Mouse (Mus musculus) ovary, postnatal 36 days (tissue): ENCODE measurements around the gene Phf19.

ENCODE experiments used
- DNase-seq: peaks from one replicate; pipeline ENCODE4 v3.0.0; 2022; ENCODE audit warnings: low spot score, mixed read lengths

Phf19 gene

DNA sequence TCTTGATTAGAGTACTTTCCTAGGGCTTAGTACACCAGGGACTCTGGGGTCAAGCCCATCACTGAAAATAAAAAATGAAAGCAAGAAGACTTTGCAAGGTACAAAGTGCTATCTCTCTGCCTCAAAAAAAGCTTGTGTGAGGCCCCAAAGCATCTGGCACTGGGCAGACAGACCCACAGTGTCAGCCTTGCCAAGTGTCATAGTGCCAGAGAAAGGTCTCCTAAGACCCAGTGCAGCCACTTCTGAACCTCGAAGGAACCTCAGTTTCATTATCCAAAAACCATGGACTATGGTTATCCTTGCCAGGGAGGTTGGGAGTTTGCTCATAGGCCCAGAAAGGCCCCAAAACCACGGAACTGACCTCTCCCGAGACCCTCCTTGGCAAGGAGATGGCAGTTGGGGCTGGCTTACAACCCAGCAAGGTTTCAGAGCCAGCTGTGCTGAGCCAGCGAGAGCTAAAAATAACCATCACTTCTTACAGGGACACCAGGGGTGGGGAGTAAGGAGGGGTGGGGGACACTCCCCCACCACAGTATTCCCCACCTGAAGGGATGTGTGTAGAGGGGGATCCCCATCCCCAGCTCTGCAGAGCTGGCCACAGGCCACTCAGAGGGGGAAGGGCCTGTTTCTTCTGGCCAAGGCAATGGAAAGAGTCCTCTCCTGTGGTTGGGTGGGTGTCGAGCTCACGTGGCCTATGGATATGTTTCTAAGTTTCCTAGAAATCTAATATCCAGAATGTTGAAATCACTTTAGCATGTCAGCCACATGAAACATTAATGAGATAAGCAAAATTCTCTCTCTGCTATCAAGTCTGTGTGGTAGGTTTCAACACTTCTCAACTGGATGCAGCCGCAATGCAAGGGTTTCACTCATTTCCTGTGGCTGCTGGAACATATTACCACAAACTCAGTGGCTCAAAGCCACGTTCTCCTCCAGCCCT, 24.7 kb upstream of the Phf19 start:
- DNase-seq = no peak

DNA sequence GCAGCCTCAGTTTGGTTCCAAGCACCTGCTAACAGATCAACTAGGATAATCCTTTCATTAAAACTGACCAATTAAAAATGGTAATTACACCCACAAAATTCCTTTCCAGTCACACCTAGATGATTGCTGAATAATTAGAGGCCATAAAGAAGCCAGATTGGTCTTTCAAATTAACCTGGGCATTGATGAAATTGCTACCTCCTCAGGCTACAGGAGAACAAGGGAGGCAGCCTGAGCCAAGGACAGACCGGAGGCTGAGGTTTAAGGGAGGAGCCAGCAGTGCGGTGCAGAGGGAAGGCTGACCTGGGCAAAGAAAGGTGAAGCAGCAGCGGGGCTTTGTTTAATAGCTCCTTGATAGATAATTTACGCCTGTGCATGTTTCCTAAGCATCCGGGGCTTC, 23.6 kb upstream of the Phf19 start:
- DNase-seq = no peak

DNA sequence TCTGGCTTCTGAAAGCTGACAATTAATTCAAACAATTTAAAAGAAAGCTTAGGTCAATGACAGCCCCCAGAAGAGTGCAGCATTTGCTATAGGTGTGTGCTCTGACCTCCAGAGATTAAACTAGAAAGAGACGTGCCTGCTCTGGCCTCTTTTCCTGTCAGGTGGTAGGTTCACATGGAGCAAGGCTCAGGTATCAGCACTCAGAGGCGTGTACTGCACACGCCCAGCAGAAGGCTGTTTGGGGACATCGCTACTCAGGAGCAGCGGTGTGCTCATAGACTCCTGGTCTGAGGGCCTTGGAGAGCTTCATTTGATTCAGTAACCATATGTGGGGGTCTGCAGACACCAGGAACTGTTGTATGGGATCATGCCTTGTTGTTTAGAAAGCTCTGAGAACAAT, 13.5 kb upstream of the Phf19 start:
- DNase-seq = no peak

DNA sequence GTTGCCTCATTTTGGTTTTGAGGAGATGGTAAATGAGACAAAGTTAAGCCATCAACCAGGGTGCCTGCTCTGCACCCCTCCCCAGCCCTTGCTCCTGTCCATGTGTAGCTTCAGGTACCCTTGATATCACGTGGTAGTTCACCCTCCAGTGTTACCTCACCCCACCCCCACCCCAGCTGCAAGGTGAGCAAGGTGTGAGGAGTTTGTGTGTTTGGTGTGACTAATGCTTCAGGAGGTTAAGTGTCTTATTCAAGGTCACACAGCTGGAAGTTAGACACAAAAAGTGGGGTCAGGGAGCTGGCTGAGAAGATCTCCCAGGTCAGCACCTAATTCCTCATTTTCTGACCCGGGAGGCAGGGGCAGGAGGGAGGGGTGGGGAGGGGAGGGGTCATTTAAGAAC, 8.9 kb upstream of the Phf19 start:
- no peak for DNase-seq

DNA sequence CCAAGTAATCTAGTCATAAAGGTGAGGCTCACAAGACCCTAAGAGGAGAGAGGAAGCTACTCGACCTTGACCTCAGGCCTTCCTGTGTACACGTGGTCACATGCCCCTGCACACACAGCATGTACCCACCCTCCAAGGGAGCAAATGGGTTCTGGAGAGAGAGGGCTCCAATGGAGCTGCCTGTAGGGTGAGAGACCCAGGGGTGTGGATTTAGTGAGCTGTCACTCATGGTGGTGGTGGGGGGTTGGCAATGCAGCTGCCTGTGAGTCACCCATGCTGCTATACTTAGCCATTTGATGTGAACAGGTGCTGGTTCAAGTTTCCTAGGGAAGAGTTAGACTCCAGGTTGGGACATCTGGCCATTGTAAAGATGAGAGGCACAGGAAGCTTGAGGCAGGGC, 6.3 kb upstream of the Phf19 start:
- DNase-seq = no peak

DNA sequence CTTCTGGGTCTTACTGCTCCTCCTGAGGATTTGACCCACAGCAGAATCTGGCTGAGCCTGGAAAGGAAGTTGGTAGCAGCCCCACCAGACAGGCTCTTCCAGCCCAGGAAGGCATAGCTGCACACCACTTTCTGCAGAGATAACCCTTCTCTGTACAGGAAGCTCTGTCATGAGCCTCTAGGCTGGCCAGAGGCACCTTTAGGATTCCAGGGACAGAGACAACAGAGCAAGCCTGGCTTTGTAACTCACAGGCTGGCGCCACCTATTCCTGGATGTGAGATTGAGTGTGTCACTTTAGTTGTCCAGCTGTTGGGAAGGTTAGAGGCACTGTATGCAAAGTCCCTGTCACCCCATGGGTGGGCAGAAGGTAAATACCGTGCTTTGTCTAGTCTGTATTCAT, 1.3 kb upstream of the Phf19 start:
- no peak for DNase-seq

DNA sequence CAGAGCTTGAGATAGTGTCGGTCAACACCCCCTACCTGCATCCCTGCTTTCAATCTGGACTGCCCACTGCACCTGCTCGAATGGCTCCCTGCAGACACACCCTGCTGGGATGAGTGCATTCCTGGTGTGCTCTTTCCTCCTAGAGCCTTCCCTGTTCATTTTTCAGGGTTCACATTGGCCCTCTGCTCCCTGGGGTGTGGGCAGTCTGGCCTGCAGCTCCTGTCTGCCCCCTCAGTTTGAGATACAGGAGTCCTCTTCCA, 927 bp upstream of the Phf19 start:
- no peak for DNase-seq

DNA sequence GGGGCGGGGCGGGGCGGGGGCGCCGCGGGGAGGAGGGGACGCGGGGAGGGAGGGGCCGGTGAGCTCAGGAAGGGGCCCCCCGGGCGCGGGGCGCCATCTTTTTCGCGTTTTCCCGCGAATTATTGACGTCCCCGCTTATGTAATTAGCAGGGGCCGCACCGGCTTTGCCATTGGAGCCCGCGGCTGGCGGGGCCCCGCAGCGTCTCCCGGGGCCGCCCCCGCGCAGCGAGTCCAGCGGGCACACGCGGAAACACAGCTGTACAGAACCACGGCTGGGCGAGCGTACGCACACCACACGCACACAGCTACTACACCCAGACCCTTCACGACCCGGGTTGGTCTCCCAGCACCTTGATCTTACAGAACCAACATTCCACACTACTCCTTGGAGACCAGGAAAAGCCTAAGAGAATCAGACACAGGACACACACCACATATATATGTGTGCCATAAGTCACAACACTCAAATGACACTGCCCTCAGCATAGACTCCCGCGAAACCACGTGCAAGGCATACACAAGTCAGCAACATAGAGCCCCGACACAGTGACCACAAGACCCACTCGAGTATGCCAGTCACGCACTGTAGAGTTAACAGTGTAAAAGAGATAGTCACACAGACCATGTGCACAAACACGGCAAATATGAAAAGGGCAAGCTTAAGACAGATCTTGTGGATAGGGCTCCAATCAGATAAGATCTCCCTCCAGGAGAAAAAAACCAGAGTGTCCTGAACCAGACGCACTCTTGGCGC, 420 bp upstream of the Phf19 start:
- DNase-seq = peak; percentile 52

DNA sequence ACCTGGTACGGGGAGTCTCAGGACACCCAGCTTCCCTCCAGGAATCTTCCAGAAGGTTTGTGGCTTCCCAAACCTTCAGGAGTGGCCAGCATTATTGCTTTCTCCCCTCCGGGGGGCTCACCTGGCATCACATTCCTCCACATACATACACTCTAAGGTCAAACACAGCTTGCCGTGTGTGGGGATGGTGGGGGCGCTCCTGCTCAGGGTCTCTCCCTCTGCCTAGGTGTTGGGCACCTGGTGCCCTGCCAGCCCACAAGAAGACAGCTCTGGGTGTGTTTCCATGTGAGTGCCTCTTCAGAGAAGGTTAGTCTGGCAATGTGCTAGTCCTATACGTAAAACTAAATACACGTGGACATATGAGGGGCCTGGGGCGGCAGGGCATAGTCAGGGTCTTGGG, 1.2 kb downstream of the Phf19 start:
- no peak for DNase-seq

DNA sequence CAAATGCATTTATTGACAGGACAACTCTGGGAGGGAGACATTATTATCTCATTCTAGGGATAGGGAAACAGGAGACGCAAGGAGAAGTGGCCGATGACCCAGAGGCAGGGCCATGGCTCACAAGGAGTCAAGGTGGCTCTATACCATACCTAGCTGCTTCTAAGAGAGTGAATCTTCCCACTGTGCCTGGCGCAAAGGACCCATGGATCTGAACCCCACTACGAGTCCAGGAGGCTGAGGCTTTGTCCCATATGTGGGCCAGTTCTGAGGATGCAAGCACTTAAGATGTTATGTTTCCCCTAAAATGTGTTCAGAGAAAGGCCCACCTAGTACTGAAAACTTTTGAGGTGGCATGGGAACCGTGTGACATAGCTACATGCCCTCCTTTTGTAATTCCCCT, 2.0 kb downstream of the Phf19 start:
- DNase-seq = no peak

DNA sequence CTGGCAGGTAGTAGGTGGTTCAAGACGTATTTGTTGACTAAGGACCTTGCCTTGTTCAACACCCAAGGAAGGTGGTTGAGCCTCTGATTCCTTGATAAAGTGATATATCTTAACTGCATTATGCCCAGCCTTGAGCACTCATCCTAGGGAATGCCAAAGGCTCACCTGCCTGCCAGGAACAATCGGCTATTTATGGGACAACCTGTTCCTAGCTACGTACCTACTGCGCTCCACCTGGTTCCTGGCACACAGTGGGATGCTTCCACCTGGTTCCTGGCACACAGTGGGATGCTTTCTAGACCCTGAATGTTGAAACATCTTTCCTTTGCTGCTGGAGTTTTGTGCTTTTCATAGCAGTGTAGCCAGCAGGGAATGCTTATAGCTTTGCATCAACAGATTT, 4.1 kb downstream of the Phf19 start:
- DNase-seq = no peak

DNA sequence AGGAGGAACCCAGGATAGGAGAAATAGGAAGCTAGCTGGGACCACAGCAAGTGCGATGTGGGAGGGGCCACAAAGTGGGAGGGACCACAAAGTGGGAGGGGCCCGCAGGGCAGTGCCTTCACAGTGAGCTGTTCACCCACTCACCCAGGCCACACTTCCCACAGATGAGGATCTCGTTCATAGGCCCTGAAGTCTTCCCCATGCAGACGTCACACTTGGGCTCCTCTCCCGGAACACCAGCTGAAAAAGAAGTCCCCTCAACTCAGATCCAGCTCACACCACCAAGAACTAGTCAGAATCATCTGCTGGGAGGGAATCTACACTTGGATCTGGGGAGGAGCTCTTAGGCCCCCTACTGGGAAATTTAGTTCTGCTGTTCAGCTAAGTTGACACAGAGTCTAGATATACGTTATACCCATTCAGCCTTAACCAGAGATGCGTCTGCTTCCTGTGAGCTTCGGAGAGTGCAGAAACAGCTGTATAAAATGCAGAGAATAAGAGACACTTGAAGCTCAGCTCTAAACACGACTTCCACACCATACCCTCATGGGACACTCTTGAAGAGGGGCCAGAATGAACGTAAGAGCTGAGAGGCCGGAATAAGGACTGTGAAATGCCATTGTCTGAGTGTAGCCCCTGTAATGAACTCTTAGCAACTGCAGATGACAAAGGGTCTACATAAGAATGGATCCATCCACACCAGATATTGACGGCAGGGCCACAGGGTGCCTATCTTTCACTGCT, 6.8 kb downstream of the Phf19 start:
- peak; percentile 51 for DNase-seq

DNA sequence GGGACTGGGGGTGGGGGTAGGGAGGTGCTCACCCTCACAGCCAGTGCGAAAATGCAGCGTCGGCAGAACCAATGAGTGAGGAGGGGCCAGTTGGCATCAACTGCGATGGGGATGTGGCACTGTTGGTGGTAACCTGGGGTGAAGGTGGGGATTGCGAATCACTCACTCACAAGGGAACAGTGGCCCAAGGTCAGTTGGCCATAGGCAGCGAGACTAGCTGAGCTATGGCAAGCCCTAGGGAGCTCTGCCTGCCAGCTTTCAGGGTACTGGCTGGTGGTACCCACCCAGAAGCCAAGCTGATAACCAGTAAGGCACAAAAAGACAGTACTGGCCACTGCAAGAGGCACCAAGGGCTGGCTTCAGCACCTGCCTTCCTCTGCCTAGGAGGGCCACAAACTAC, 7.4 kb downstream of the Phf19 start:
- DNase-seq = no peak

DNA sequence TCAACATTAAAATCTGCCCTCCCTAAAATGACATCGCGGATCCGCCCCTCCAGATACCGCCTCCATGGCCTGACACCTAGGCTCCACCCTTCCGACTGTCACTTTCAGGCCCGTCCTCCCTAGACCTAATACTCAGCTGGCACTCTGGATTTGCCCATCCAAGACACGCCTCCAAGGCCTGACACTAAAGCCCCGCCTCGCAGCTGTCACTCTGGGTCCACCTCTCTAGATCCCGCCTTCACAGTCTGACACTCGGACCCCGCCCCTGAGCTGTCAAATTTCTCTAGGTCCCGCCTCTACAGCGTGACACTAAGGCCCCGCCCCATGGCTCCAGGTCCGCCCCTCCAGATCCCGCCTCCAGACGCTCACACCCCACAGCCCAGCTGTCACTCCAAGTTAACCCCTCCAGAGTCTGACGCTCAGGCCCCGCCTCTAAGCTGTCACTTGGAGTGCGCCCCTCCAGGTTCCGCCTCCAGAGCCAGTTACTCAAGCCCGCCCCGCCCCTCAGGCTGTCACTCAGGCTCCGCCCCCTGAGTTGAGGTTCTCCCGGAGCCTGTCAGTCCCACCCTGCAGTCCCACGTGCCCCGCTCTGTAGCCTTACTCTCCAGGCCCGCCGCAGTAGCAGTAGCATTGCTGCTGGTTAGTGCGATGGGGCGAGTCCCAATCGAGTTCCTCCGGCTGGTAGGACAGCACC, 8.8 kb downstream of the Phf19 start:
- peak; percentile 94 for DNase-seq

DNA sequence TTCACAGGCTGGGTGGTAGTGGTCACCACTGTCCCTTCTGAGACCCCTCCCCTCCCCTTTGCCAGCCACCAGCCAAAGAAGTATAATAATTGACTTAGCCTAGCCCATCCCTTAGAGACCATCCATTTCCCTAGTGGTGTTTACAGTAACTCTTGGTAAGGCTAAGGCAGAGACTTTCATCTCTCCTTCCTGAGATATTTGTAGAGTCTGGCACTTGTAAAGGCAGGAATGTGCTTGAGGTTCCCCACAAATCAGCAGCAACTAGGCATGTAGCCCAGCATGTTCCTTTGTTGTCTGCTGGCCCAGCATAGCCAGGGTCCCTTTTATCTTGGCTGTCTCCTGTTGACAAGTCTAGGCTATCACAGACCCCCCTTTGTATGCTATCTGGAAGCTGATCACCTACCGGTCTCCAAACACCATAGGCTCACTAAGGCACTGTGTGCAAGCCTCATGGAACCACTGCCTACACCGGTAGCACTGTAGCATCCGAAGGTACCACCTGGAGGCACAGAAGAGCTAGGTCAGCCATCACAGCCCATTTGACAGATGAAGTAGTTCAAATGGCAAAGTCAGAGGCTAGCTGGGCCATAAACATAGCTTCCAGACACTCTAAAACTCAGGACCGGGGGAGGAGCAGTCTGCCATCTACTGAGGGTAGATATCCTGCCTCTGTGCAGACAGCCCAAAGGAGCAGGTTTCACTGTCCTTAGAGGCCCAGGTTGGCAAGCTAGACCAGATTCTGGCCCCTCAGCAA, 10.0 kb downstream of the Phf19 start:
- no peak for DNase-seq

DNA sequence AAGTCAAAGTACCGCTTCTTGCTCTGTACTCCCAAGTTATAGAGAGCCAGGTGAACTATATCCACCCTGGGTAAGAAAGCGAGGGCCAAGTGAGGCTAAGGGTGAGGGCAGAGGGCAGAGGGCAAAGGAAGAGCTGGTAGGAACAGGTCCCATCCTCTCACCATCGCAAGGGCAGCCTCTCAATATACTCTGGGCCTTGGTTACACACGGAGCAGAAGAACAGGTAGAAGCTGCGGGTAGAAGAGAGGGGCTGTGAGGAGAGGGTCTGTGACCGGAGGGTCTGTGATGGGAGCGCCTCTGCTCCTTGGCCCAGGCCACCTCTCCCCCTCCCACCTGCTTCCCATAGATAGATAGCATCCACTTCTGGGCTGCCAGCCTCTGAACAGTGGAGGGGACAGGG, 10.6 kb downstream of the Phf19 start:
- DNase-seq = no peak

DNA sequence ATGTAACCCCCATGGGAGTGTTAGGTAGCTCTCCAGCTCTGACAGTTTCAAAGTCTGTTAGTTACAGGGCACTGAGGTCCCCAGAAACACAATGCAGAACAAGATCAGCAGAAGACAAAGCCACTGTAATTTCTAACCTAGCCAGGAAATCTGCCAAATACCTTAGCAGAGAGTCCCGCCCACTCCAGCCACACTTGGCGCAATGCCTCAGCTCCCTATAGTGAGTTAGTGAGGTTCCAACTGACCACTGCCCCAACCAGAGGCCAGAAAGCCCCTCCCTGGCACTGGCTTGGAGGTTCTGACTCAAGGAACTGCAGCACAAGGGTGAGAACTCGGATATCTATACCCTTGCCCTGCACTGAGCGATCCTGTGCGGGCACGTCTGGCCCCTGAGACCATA, 11.1 kb downstream of the Phf19 start:
- DNase-seq = no peak

DNA sequence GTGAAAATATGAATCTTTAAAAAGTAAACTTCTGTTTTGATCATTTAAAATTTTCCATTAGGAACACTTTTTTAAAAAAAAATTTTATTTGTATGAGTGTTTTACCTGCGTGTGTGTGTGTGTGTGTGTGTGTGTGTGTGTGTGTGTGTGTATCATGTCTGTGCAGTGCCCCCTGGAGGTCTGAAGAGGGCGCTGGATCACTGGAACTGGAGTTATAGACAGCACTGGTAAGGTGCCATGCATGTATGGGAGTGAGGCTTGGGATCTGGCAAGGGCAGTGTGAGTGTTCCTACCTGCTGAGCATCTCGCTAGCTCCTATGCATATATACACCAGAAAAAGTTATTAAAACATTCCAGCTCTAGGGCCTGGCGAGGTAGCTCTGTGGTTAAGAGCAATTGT, 12.1 kb downstream of the Phf19 start:
- no peak for DNase-seq

DNA sequence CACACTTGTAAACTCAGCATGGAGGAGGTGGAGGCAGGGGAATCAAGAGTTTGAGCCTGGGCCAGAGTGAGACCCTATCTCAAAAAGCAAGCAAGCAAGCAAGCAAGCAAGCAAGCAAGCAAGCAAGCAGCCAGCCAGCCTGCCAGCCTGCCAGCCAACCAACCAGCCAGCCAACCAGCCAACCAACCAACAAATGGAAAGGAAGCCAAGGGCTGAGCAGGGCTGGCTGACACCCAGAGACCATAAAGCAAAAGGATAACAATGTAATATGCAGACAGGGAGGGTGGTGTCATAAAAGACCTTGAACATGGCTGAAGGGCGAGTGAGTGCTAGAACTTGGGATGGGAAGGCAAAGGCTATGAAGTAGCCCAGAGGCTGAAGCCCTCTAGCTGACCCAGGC, 13.4 kb downstream of the Phf19 start:
- DNase-seq = no peak

DNA sequence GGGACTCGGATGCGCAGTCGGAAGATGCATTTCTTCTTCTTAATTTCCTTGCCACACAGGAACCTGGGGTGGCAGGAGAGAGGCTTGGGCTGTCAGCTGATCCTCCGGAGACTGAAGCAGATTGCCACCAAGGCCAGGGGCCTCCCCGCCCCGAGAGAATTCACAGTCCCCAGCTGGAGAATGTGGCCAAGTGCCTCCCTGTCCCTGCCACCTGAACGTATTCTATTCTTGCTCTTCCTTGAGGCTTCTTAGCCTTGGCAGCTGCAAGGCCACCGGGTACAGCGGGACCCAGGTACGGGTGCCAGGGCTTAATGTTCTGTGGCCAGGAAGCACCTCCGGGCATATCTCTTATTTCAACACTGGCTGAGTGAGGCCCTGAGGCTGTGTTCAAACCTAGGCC, 14.1 kb downstream of the Phf19 start:
- peak; percentile 33 for DNase-seq

DNA sequence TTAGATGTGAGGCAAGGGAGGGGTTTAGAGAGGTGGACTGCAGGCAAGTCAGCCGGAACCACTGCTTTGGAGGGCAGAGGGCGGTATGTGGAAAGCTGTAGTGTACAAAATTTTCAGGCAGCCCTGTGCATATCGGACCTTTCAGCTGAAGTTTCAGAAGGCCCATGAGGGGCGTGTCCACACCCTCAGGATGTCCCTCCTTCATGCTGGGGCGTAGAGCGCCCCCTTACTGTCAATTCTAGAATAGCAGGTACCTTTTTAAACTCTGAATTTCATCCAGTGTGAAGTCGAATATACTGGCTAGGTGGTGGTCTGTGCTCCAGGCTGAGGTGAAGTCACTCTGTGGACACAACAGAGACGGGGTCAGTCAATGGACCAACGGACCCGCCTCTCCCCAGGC, 16.0 kb downstream of the Phf19 start:
- DNase-seq = no peak
